Mouse (Mus musculus): ENCODE data around the gene Ltv1. TPM values are rescaled to one million over a fixed set of nuclear protein-coding genes. Genes with fewer than 3 reads are reported as not detected.

Ltv1 gene
- total and polyA plus RNA-seq, 3 experiments = 29.0 to 68.8 (median 36.7) TPM

GRCm38 (mm10) chr10:13233143-13233622, 40.2 kb upstream of the Ltv1 start:
- Histone ChIP-seq H3K27me3 (ENCODE audit: insufficient read depth, low read length) (peaks cover 4% of the 10 kb centered on the region), H3K36me3 (replicated peaks) (no peaks in the 10 kb centered on the region), H3K4me1 (ENCODE audit: insufficient read depth, low read depth, low read length) (no peaks in the 10 kb centered on the region), H3K4me3 (ENCODE audit: low read depth, low read length) (no peak overlapping the region), H3K9me3 (replicated peaks) (no peaks in the 10 kb centered on the region)
- TF ChIP-seq CTCF (IDR thresholded peaks at IDR 0.05; ENCODE audit: low read depth, low read length) = no peak
- TF ChIP-seq TAL1 (conservative IDR thresholded peaks at IDR 0.05; ENCODE audit: low read depth, low read length) = no peak
- no peak for TF ChIP-seq POLR2AphosphoS5 (IDR thresholded peaks at IDR 0.05; ENCODE audit: insufficient replicate concordance, low read depth, low read length)
- no peak for TF ChIP-seq GATA2 (IDR thresholded peaks at IDR 0.05; ENCODE audit: borderline replicate concordance, low read depth, low read length)
- TF ChIP-seq GATA1 (IDR thresholded peaks at IDR 0.05; ENCODE audit: borderline replicate concordance, low read length) = no peak
- no peak for DNase-seq (ENCODE audit: low spot score)
- ATAC-seq (ENCODE audit: extremely low read depth, insufficient number of reproducible peaks, low FRiP score, poor library complexity, severe bottlenecking) = no peak

DNA sequence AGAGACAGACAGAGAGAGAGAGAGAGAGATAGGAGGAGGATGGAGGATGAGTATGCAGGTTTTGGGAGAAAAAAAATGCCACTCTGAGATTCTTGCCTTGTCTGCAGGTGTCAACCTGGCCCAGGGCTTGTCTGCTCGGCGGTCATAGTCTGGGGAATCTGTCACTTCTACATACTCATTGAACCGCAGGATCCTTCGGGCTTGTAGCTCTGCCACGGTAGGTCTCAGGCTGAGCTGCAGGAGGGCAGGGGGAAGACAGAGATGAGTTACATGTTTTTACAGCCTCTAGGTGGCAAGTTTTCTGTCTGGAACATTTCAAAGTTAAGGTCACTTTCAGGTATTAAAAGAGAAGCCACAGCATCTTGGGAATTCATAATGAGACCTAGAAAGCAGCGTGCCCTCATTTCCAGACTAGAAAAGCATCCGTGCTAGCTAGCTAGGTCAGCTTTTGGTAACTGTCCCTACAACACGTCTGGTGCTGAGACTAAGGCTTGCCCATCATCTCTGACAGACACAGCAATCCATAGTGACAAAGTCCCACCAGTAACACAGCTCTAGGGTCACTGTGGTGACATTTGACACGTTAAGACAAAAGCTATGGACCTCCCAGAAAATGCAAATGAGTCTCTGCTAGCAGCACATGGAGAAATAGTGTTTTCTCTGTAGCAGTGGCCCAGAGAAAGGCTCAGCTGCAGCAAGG, 39.6 kb upstream of the Ltv1 start:
- DNase-seq (ENCODE audit: low spot score) = no peak
- no peak for ATAC-seq (ENCODE audit: extremely low read depth, insufficient number of reproducible peaks, low FRiP score, poor library complexity, severe bottlenecking)
- TF ChIP-seq TAL1 (conservative IDR thresholded peaks at IDR 0.05; ENCODE audit: low read depth, low read length) = no peak
- no peak for TF ChIP-seq GATA2 (IDR thresholded peaks at IDR 0.05; ENCODE audit: borderline replicate concordance, low read depth, low read length)
- no peak for TF ChIP-seq GATA1 (IDR thresholded peaks at IDR 0.05; ENCODE audit: borderline replicate concordance, low read length)
- no peak for TF ChIP-seq CTCF (IDR thresholded peaks at IDR 0.05; ENCODE audit: low read depth, low read length)
- TF ChIP-seq POLR2AphosphoS5 (IDR thresholded peaks at IDR 0.05; ENCODE audit: insufficient replicate concordance, low read depth, low read length) = no peak
- Histone ChIP-seq H3K4me3 (ENCODE audit: low read depth, low read length) (no peak overlapping the region), H3K36me3 (replicated peaks) (no peaks in the 10 kb centered on the region), H3K27me3 (ENCODE audit: insufficient read depth, low read length) (peaks cover 7% of the 10 kb centered on the region), H3K4me1 (ENCODE audit: insufficient read depth, low read depth, low read length) (no peaks in the 10 kb centered on the region), H3K9me3 (replicated peaks) (no peaks in the 10 kb centered on the region)

DNA sequence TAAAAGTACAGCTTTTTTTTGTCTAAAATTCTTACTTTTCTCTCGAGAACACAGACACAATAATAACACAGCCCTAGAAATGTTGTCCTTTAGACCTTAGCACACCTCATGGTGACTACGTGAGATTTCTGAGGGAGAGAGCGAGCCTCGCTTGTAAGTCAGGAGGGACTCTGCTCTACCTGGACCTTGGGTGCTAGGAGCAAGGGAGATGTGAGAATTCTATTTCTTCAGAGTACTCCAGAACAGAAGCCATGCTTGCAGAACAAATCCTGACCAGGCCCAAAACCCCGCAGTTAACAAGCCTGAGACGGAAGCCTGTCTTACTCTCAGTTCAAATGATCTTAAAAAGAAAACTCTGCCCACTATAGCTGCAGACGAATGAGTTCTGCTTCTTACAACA, 37.7 kb upstream of the Ltv1 start:
- Histone ChIP-seq H3K9me3 (replicated peaks) (no peaks in the 10 kb centered on the region), H3K4me1 (ENCODE audit: insufficient read depth, low read depth, low read length) (no peaks in the 10 kb centered on the region), H3K27me3 (ENCODE audit: insufficient read depth, low read length) (peaks cover 4% of the 10 kb centered on the region; the same call in 1 of the 2 replicates), H3K4me3 (ENCODE audit: low read depth, low read length) (no peak overlapping the region), H3K36me3 (replicated peaks) (no peaks in the 10 kb centered on the region)
- DNase-seq (ENCODE audit: low spot score) = no peak
- no peak for TF ChIP-seq CTCF (IDR thresholded peaks at IDR 0.05; ENCODE audit: low read depth, low read length)
- no peak for TF ChIP-seq TAL1 (conservative IDR thresholded peaks at IDR 0.05; ENCODE audit: low read depth, low read length)
- no peak for TF ChIP-seq GATA1 (IDR thresholded peaks at IDR 0.05; ENCODE audit: borderline replicate concordance, low read length)
- no peak for TF ChIP-seq POLR2AphosphoS5 (IDR thresholded peaks at IDR 0.05; ENCODE audit: insufficient replicate concordance, low read depth, low read length)
- no peak for TF ChIP-seq GATA2 (IDR thresholded peaks at IDR 0.05; ENCODE audit: borderline replicate concordance, low read depth, low read length)
- ATAC-seq (ENCODE audit: extremely low read depth, insufficient number of reproducible peaks, low FRiP score, poor library complexity, severe bottlenecking) = no peak

DNA sequence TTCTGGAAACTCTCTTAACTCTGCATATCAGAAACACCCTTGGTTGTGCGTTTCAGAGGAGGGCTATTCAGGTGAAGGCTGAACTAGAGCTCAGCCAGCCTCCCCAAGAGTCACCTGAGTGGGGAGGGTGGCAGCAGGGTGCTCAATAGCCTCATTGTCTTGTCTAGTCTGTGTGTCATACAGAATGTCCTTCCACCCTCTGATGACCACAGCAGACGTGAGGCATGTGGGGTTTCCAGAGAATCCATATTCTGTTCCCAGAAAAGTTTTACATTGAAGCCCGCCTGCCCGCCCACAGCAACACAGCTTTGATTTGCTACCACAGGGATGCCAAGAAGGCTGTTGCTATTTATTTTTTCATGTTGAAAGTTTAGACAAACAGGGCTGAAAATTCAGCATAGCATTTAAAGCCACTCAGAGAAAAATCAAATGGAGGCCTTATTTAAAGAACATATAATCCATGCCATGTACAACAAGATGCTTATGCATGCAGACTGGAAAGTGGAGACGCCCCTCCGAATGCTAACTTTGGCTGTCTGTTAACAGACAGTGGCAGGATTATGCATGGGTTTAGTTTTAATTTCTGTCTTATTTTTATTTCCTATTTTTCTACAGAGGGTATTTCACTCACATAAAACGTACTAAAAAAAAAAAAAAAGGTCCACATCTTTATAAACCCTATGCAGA, 32.6 kb upstream of the Ltv1 start:
- H3K4me1 ChIP-seq (ENCODE audit: insufficient read depth, low read depth, low read length) = no peaks in the 10 kb centered on the region

GRCm38 (mm10) chr10:13222135-13222534, 29.2 kb upstream of the Ltv1 start:
- DNase-seq (ENCODE audit: low spot score) = no peak
- ATAC-seq (ENCODE audit: extremely low read depth, insufficient number of reproducible peaks, low FRiP score, poor library complexity, severe bottlenecking) = no peak
- no peak for TF ChIP-seq POLR2AphosphoS5 (IDR thresholded peaks at IDR 0.05; ENCODE audit: insufficient replicate concordance, low read depth, low read length)
- H3K27me3 ChIP-seq (ENCODE audit: insufficient read depth, low read length) = peaks cover 12% of the 10 kb centered on the region
- no peaks in the 10 kb centered on the region for H3K9me3 ChIP-seq (replicated peaks)
- no peaks in the 10 kb centered on the region for H3K4me1 ChIP-seq (ENCODE audit: insufficient read depth, low read depth, low read length)
- no peak overlapping the region for H3K4me3 ChIP-seq (ENCODE audit: low read depth, low read length)
- H3K36me3 ChIP-seq (replicated peaks) = no peaks in the 10 kb centered on the region

More for the DNA sequence above, 32.6 kb upstream of the Ltv1 start:
- no peak for TF ChIP-seq POLR2AphosphoS5 (IDR thresholded peaks at IDR 0.05; ENCODE audit: insufficient replicate concordance, low read depth, low read length)
- no peak for TF ChIP-seq CTCF (IDR thresholded peaks at IDR 0.05; ENCODE audit: low read depth, low read length)
- no peak for TF ChIP-seq TAL1 (conservative IDR thresholded peaks at IDR 0.05; ENCODE audit: low read depth, low read length)
- no peak for TF ChIP-seq GATA2 (IDR thresholded peaks at IDR 0.05; ENCODE audit: borderline replicate concordance, low read depth, low read length)
- TF ChIP-seq GATA1 (IDR thresholded peaks at IDR 0.05; ENCODE audit: borderline replicate concordance, low read length) = no peak
- Histone ChIP-seq H3K4me3 (ENCODE audit: low read depth, low read length) (no peak overlapping the region), H3K36me3 (replicated peaks) (no peaks in the 10 kb centered on the region), H3K27me3 (ENCODE audit: insufficient read depth, low read length) (peaks cover 10% of the 10 kb centered on the region), H3K9me3 (replicated peaks) (no peaks in the 10 kb centered on the region)
- ATAC-seq (ENCODE audit: extremely low read depth, insufficient number of reproducible peaks, low FRiP score, poor library complexity, severe bottlenecking) (no peak), DNase-seq (ENCODE audit: low spot score) (no peak)

DNA sequence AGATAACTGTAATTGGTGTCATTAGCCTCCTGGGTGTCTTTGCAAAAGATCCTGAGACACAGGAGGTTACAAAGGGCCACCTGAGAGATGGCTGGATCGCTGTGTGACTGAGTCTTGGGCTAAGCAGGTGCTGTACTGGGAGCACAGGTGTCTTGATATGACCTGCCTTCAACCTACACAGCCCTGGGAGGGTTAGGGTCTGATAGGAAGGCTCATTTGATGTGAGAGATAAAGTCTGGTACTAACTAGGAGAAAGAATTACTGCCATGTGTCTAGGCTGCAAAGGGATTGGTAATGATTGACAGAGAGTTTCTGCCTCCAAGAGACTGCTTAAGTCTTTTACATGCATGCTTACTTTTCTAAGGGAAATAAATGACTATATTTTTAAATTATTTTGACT, 27.1 kb upstream of the Ltv1 start:
- ATAC-seq (ENCODE audit: extremely low read depth, insufficient number of reproducible peaks, low FRiP score, poor library complexity, severe bottlenecking) (no peak), DNase-seq (ENCODE audit: low spot score) (no peak)
- Histone ChIP-seq H3K36me3 (replicated peaks) (no peaks in the 10 kb centered on the region), H3K9me3 (replicated peaks) (no peaks in the 10 kb centered on the region), H3K27me3 (ENCODE audit: insufficient read depth, low read length) (peaks cover 8% of the 10 kb centered on the region), H3K4me3 (ENCODE audit: low read depth, low read length) (no peak overlapping the region), H3K4me1 (ENCODE audit: insufficient read depth, low read depth, low read length) (peaks cover 4% of the 10 kb centered on the region)
- TF ChIP-seq TAL1 (conservative IDR thresholded peaks at IDR 0.05; ENCODE audit: low read depth, low read length) = no peak
- no peak for TF ChIP-seq POLR2AphosphoS5 (IDR thresholded peaks at IDR 0.05; ENCODE audit: insufficient replicate concordance, low read depth, low read length)
- TF ChIP-seq GATA1 (IDR thresholded peaks at IDR 0.05; ENCODE audit: borderline replicate concordance, low read length) = no peak
- no peak for TF ChIP-seq CTCF (IDR thresholded peaks at IDR 0.05; ENCODE audit: low read depth, low read length)
- TF ChIP-seq GATA2 (IDR thresholded peaks at IDR 0.05; ENCODE audit: borderline replicate concordance, low read depth, low read length) = no peak

All from G1E (cell line).